Mouse (Mus musculus): Measurements from ENCODE around the gene Olfr1204.

Gene Olfr1204

DNA sequence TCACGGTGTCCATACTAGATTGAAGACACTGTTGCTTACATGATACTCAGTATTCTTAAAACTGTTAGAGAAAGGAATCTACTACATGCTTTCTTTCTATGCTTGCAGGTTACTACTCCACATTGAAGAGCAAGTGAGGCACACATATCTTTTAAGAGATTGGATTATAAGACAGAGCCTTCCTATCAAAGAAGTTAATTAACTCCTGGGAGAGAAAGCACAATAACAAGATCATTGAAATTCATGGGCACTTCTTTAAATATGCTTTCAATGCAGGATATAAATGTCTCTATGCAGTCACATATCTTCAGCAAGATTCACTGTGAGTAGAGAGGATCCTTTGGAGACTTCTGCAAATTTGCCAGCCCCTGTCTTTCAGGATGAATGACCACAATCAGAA, at the start of gene Olfr1204:
TSS of gene Olfr1204 (plus strand) at position 301 of the 400 bp plus-strand sequence.
- DNase-seq, result no peak

- DNase-seq, result no peak
Measured at GRCm38 (mm10) chr2:88814196-88814595, 34.9 kb upstream of the Olfr1204 start, which contains the start of gene Olfr1202. TSS of gene Olfr1202 (plus strand) at chr2:88814496.

GRCm38 (mm10) chr2:88829437-88829836, 19.7 kb upstream of the Olfr1204 start, which contains the start of gene Olfr1205:
TSS of gene Olfr1205 (plus strand) at chr2:88829737.
- no peak for DNase-seq

- no peak for DNase-seq
Measured at GRCm38 (mm10) chr2:88838477-88838876, 10.6 kb upstream of the Olfr1204 start.

DNA sequence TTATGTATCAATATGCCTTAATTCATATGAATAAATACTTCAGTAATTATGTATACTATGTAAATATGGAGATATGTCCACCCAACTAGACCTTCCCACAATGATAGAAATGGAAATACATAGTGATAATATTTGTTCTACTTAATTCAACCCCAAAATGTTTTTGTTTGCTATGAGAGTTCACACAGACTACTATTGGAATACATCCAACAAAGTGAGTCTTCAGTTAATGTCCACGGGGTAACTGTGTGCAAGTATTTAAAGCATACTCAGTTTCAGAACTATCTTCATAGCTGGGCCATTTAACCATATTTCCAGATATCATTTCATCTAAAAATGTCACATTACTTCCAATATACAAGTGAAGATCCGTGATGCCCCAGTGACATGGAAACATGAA, 13.8 kb downstream of the Olfr1204 start, which contains the start of gene Olfr1206:
TSS of gene Olfr1206 (plus strand) at position 301 of the 400 bp plus-strand sequence.
- no peak for DNase-seq

GRCm38 (mm10) chr2:88902211-88902610, 53.1 kb downstream of the Olfr1204 start, which contains the start of gene Olfr1208:
TSS of gene Olfr1208 (minus strand) at chr2:88902311.
- DNase-seq, result no peak

Data from kidney, postnatal 25 days (tissue).